Mouse (Mus musculus) stomach, embryonic 14.5 days (tissue): ENCODE data around the gene Pex10. TPM values are rescaled to one million over a fixed set of nuclear protein-coding genes. Genes with fewer than 3 reads are reported as not detected.
A peak's percentile ranks its signal among the peaks of the same experiment; 100 is the strongest.

Experiments
- ATAC-seq: fragments of 200-750 bp; cut with Nextera tagmentation; 2 replicates; pipeline ENCODE4 v1.8.0; 2017; ENCODE audit warnings: low read depth, moderate TSS enrichment; ENCODE audit not compliant: insufficient number of reproducible peaks, insufficient read depth, low FRiP score
- H3K27ac ChIP-seq: fragments of 300-500 bp; sonication (generic); 2 replicates; pipeline ENCODE4 v1.5.1; 2014; ENCODE audit warnings: mild to moderate bottlenecking, low read length, moderate library complexity, mixed read lengths
- H3K27me3 ChIP-seq: fragments of 300-500 bp; sonication (generic); 2 replicates; pipeline ENCODE4 v1.6.1; 2014; ENCODE audit warnings: low read length, control low read depth, mixed read lengths; ENCODE audit not compliant: control insufficient read depth, insufficient read depth
- H3K36me3 ChIP-seq: fragments of 300-500 bp; sonication (generic); 2 replicates; pipeline ENCODE4 v1.6.1; 2014; ENCODE audit warnings: mild to moderate bottlenecking, control low read depth, low read length, moderate library complexity, mixed read lengths; ENCODE audit not compliant: control insufficient read depth, insufficient read depth
- H3K4me1 ChIP-seq: fragments of 300-500 bp; sonication (generic); 2 replicates; pipeline ENCODE4 v1.6.1; 2014; ENCODE audit warnings: low read length, control low read depth, mixed read lengths; ENCODE audit not compliant: control insufficient read depth, insufficient read depth
- H3K4me2 ChIP-seq: fragments of 300-500 bp; sonication (generic); replicated peaks from 2 replicates; pipeline ENCODE4 v1.6.1; 2014; ENCODE audit warnings: low read depth, low read length, control low read depth
- H3K4me3 ChIP-seq: fragments of 300-500 bp; sonication (generic); 2 replicates; pipeline ENCODE4 v1.5.1; 2014; ENCODE audit warnings: low read depth, low read length, control low read depth
- H3K9ac ChIP-seq: fragments of 300-500 bp; sonication (generic); replicated peaks from 2 replicates; pipeline ENCODE4 v1.6.1; 2014; ENCODE audit warnings: low read depth, mild to moderate bottlenecking, control low read depth, low read length, moderate library complexity, mixed read lengths
- H3K9me3 ChIP-seq: fragments of 300-500 bp; sonication (generic); 2 replicates; pipeline ENCODE4 v1.6.1; 2016; ENCODE audit warnings: low read depth, low read length, control low read depth; ENCODE audit not compliant: control insufficient read depth
- WGBS: fragments of 180-500 bp; shearing (Covaris S2); extraction: QIAGEN DNeasy Blood & Tissue Kit; methylation state at CpG from one replicate; pipeline ENCODE4 v1.1.7; 2014; 5-methylcytosine and 5-hydroxymethylcytosine counted together
- polyA plus RNA-seq: library from polyadenylated mRNA; unstranded; fragments of >200 nt; fragmentation: Nextera tagmentation; extraction: Ambion mirVana; gene quantifications from 2 replicates; pipeline ENCODE4 v1.2.1, GENCODE M21; 2014

The Pex10 gene
- polyA plus RNA-seq, 1 experiment from 2014 or later, result 6.5 TPM

DNA sequence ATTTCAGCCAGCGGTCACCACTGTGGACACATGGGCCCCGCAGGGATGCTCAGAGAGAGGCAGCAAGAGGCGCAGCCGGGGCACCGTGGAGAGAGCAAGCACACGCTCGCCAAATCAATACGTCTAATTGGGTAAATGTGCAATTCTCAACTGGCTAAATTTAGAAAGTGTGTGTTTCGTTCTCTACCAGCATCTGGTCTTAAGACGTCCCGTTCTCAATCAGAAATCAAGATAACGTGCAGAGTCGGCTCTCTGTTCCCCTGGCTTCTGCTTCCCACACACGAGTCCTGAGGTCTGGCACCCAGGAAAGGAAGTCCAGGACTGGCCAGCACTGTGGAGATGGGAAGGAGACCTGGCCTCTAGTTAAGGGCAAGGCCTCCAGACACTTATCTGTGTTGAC is 20.2 kb upstream of the Pex10 start:
- Histone ChIP-seq H3K9ac (no peak overlapping the region), H3K27ac (no peak overlapping the region), H3K4me1 (no peaks in the 10 kb centered on the region), H3K9me3 (no peaks in the 10 kb centered on the region), H3K27me3 (peaks cover 23% of the 10 kb centered on the region), H3K4me3 (no peak overlapping the region), H3K4me2 (no peak overlapping the region), H3K36me3 (no peaks in the 10 kb centered on the region)
- WGBS, result 76% methylated on average over 14 of the region's 14 CpGs
- ATAC-seq, result no peak

GRCm38 (mm10) chr4:155050116-155050515 is 16.7 kb upstream of the Pex10 start:
- Histone ChIP-seq H3K4me1 (no peaks in the 10 kb centered on the region), H3K9me3 (no peaks in the 10 kb centered on the region), H3K9ac (no peak overlapping the region), H3K4me3 (no peak overlapping the region), H3K4me2 (no peak overlapping the region), H3K27me3 (no peaks in the 10 kb centered on the region), H3K36me3 (no peaks in the 10 kb centered on the region), H3K27ac (no peak overlapping the region)
- no peak for ATAC-seq
- WGBS, result 71% methylated on average over 7 of the region's 7 CpGs

GRCm38 (mm10) chr4:155056724-155057123 is 10.1 kb upstream of the Pex10 start, which contains the start of gene Plch2:
Gene Plch2, minus strand, starts transcription at chr4:155056784.
- WGBS, result 63% methylated on average over 10 of the region's 10 CpGs
- no peaks in the 10 kb centered on the region for H3K27me3 ChIP-seq
- no peaks in the 10 kb centered on the region for H3K36me3 ChIP-seq
- H3K4me1 ChIP-seq, result no peaks in the 10 kb centered on the region
- no peak for ATAC-seq
- peak within 1 kb of the TSS; percentile 58; the same call in 1 of the 2 replicates for H3K27ac ChIP-seq
- no peak within 1 kb of the TSS for H3K4me3 ChIP-seq
- H3K9me3 ChIP-seq, result no peaks in the 10 kb centered on the region
- H3K9ac ChIP-seq, result no peak within 1 kb of the TSS
- H3K4me2 ChIP-seq, result 0 out of 2 replicates have a peak within 1 kb of the TSS, but pooled peaks have one; percentile 12

DNA sequence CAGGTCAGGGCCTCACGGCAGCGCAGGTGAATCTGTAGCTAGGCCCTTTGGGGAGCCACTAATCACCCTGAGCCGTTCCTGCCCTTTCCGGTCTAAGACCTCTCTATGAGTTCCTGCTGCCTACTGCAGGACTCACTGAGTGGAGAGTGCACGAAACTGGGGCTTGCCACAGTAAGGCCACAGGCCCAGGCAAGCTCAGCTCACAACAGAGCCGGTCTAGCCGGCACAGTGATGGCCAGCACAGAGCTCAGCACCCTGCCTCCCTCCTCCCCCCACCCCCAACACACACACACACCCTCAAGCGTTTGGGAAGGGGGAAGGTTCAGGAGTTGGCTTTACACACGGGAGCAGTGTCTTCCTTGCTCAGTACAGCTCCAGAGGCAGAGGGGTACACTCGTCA is 8.5 kb upstream of the Pex10 start:
- H3K4me1 ChIP-seq, result no peaks in the 10 kb centered on the region
- 39% methylated on average over 10 of the region's 10 CpGs for WGBS
- no peak overlapping the region for H3K9ac ChIP-seq
- no peak overlapping the region for H3K4me2 ChIP-seq
- no peaks in the 10 kb centered on the region for H3K27me3 ChIP-seq
- peak overlapping the region; percentile 68; the same call in 1 of the 2 replicates for H3K27ac ChIP-seq
- H3K36me3 ChIP-seq, result no peaks in the 10 kb centered on the region
- H3K4me3 ChIP-seq, result no peak overlapping the region
- H3K9me3 ChIP-seq, result no peaks in the 10 kb centered on the region
- peak; percentile 64; the same call in 1 of the 2 replicates for ATAC-seq

DNA sequence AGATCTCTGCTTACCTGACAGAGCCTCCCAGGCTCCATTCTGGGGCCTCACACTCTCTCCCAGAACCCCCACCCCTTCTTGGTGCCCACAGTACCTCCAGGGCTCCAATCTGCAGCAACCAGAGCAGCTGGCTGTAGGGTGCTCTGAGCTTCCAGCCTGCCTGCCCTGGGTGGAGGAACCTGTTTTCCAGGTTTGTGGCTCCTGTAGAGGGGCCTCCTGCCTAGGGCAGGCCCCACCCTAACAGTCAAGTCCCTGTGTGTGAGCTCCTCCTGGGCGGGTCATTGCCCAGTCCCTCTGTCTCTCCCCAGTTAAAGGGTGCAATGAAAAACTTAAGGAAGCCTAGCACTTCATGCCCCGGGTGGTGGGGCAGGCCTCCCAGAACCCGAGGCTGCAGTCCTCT is 2.9 kb upstream of the Pex10 start:
- Histone ChIP-seq H3K9me3 (no peaks in the 10 kb centered on the region), H3K4me1 (peaks cover 7% of the 10 kb centered on the region), H3K9ac (peak overlapping the region; percentile 42; the same call in 1 of the 2 replicates), H3K4me3 (peak overlapping the region; percentile 22), H3K4me2 (peak overlapping the region; percentile 44), H3K27ac (peak overlapping the region; percentile 96), H3K36me3 (peaks cover 10% of the 10 kb centered on the region), H3K27me3 (no peaks in the 10 kb centered on the region)
- peak; percentile 81 for ATAC-seq
- 30% methylated on average over 3 of the region's 3 CpGs for WGBS

DNA sequence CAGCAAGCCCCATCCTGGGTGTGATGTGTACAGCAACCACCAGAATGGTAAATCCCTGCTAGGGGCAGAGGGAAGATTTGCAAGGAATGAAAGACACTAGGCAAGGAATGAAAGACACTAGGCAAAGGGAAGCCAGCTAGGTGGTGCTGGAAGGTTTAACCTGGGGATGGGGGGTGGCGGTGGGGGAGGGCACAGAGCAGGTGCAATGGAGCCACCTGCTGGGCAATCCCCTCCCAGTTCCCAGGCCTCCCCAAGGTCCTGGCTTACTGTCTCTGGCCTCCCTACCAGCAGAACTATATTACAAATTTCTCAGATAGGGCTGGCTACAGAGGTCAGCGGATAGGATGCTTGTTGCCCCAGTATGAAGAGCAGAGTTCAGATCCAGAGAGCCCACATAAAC is 2.3 kb upstream of the Pex10 start:
- H3K4me2 ChIP-seq, result peak overlapping the region; percentile 44; the same call in 1 of the 2 replicates
- H3K9ac ChIP-seq, result no peak overlapping the region
- H3K27ac ChIP-seq, result peak overlapping the region; percentile 96
- no peaks in the 10 kb centered on the region for H3K27me3 ChIP-seq
- H3K4me3 ChIP-seq, result no peak overlapping the region
- no peaks in the 10 kb centered on the region for H3K9me3 ChIP-seq
- no peak for ATAC-seq
- peaks cover 7% of the 10 kb centered on the region for H3K4me1 ChIP-seq
- WGBS, result 63% methylated on average over 2 of the region's 2 CpGs
- peaks cover 16% of the 10 kb centered on the region for H3K36me3 ChIP-seq

DNA sequence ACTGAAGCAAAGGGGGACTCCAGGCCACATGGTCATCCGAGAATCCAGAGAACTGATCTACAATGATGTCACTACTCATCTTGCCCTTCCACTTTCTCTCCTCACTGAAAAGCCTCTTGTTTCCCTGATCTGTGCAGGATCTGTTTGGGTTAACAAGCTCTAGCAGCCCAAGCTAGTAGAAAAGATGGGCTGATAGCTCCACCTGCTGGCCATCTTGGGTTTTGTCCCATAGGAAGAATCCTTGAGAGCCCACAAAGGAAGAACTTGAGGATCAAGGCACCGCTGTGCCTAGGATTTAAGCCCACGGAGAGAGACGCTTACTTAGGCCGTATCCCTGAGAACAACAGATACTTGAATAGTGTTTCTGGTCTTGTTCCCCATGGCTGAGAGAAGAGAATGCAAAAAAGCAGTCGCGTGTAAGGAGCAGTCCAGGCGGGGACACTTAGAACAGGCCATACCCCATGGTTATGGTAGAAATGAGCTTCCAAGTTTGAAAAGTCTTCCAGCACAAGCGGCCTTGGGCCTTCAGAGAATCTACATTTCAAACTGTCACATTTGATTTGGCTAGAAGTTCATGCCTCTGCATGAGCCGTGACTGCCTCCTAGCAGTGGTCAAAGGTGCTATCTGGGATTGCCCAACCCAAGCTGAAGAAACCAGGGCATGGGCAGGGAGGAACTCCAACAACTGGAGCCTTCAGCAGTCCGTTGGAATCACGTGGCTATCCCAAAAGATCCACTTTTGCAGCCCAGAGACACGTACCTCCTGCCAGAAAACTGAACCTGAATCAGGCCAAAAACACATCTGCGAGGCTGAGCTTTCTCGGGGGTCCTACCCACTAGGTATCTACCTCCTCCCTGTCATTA is 614 bp upstream of the Pex10 start:
- peak overlapping the region; percentile 49; the same call in 1 of the 2 replicates for H3K27ac ChIP-seq
- H3K4me2 ChIP-seq, result peak overlapping the region; percentile 81
- H3K9ac ChIP-seq, result no peak overlapping the region
- peak; percentile 20 for ATAC-seq
- H3K27me3 ChIP-seq, result no peaks in the 10 kb centered on the region
- H3K4me3 ChIP-seq, result peak overlapping the region; percentile 52
- H3K4me1 ChIP-seq, result peaks cover 7% of the 10 kb centered on the region
- H3K36me3 ChIP-seq, result peaks cover 33% of the 10 kb centered on the region
- 4% methylated on average over 15 of the region's 15 CpGs for WGBS
- no peaks in the 10 kb centered on the region for H3K9me3 ChIP-seq

DNA sequence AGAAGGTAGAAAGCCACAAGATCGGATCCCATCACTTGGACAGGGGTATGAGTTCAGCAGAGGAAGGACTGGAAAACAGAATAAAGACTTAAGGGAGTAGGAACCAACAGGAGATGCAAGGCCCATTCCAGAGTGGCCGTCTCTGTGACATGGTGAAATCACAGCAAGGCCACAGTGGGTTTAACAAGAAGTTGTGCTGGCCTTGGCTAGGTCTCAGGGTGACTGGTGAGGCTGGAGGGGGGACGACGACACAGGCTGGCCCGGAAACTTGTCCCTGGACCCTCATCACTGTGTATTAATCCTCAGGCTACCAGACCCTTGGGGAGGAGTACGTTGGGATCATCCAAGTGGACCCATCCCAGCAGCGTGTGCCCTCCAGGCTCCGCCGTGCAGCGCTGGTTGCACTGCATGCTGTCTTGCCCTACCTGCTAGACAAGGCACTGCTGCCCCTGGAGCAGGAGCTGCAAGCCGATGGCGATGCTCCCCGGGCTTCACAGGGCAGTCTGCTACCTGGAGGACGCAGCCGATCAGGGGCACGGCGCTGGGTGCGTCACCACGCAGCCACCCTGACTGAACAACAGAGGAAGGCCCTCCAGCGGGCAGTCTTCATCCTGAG is 1.6 kb downstream of the Pex10 start:
- no peak overlapping the region for H3K27ac ChIP-seq
- H3K9ac ChIP-seq, result no peak overlapping the region

More for the DNA sequence above, 1.6 kb downstream of the Pex10 start:
- H3K9me3 ChIP-seq, result no peaks in the 10 kb centered on the region
- H3K4me1 ChIP-seq, result peaks cover 7% of the 10 kb centered on the region
- no peak overlapping the region for H3K4me3 ChIP-seq
- peaks cover 53% of the 10 kb centered on the region for H3K36me3 ChIP-seq
- WGBS, result 91% methylated on average over 20 of the region's 20 CpGs
- no peak for ATAC-seq
- H3K4me2 ChIP-seq, result peak overlapping the region; percentile 81; the same call in 1 of the 2 replicates
- H3K27me3 ChIP-seq, result no peaks in the 10 kb centered on the region
